Mouse (Mus musculus): ENCODE data around the gene Atp2b2. TPM values are rescaled to one million over a fixed set of nuclear protein-coding genes. Genes with fewer than 3 reads are reported as not detected.

Gene Atp2b2
- polyA plus RNA-seq, 1 experiment from 2014 or later = 37.9 TPM

- Histone ChIP-seq H3K9ac (replicated peaks) (no peak overlapping the region), H3K27me3 (replicated peaks) (no peaks in the 10 kb centered on the region), H3K36me3 (peaks cover 18% of the 10 kb centered on the region), H3K4me2 (no peak overlapping the region), H3K4me1 (no peaks in the 10 kb centered on the region), H3K27ac (replicated peaks) (no peak overlapping the region), H3K9me3 (replicated peaks) (no peaks in the 10 kb centered on the region), H3K4me3 (replicated peaks) (no peak overlapping the region)
- ATAC-seq (ENCODE audit: low FRiP score) = no peak
- WGBS = 94% methylated on average over 3 of the region's 3 CpGs
Measured at GRCm38 (mm10) chr6:113816690-113817089, 225.7 kb downstream of the Atp2b2 start.

GRCm38 (mm10) chr6:113811462-113811861 lies 231.0 kb downstream of the Atp2b2 start:
- 54% methylated on average over 1 of the region's 1 CpGs for WGBS

GRCm38 (mm10) chr6:113810667-113811066 lies 231.7 kb downstream of the Atp2b2 start:
- H3K9me3 ChIP-seq (replicated peaks) = peaks cover 7% of the 10 kb centered on the region; the same call in 1 of the 2 replicates
- H3K9ac ChIP-seq (replicated peaks) = no peak overlapping the region
- WGBS = 79% methylated on average over 4 of the region's 4 CpGs
- H3K36me3 ChIP-seq = peaks cover 56% of the 10 kb centered on the region
- H3K27me3 ChIP-seq (replicated peaks) = no peaks in the 10 kb centered on the region
- no peak overlapping the region for H3K4me2 ChIP-seq
- ATAC-seq (ENCODE audit: low FRiP score) = no peak
- H3K4me1 ChIP-seq = no peaks in the 10 kb centered on the region
- no peak overlapping the region for H3K27ac ChIP-seq (replicated peaks)
- no peak overlapping the region for H3K4me3 ChIP-seq (replicated peaks)

More at GRCm38 (mm10) chr6:113811462-113811861, 231.0 kb downstream of the Atp2b2 start:
- Histone ChIP-seq H3K4me3 (replicated peaks) (no peak overlapping the region), H3K27me3 (replicated peaks) (no peaks in the 10 kb centered on the region), H3K27ac (replicated peaks) (no peak overlapping the region), H3K4me2 (no peak overlapping the region), H3K4me1 (no peaks in the 10 kb centered on the region), H3K9ac (replicated peaks) (no peak overlapping the region), H3K36me3 (peaks cover 51% of the 10 kb centered on the region), H3K9me3 (replicated peaks) (peaks cover 2% of the 10 kb centered on the region; the same call in 1 of the 2 replicates)
- no peak for ATAC-seq (ENCODE audit: low FRiP score)

- Histone ChIP-seq H3K4me3 (replicated peaks) (no peak overlapping the region), H3K4me1 (no peaks in the 10 kb centered on the region), H3K27me3 (replicated peaks) (no peaks in the 10 kb centered on the region), H3K27ac (replicated peaks) (no peak overlapping the region), H3K9ac (replicated peaks) (no peak overlapping the region), H3K4me2 (no peak overlapping the region), H3K36me3 (peaks cover 72% of the 10 kb centered on the region), H3K9me3 (replicated peaks) (peaks cover 15% of the 10 kb centered on the region; the same call in 1 of the 2 replicates)
- WGBS = 75% methylated on average over 5 of the region's 5 CpGs
- ATAC-seq (ENCODE audit: low FRiP score) = no peak
Measured at GRCm38 (mm10) chr6:113806241-113806640, 236.2 kb downstream of the Atp2b2 start.

GRCm38 (mm10) chr6:113801233-113801632 lies 241.2 kb downstream of the Atp2b2 start:
- H3K4me3 ChIP-seq (replicated peaks) = no peak overlapping the region
- peaks cover 10% of the 10 kb centered on the region; the same call in 1 of the 2 replicates for H3K9me3 ChIP-seq (replicated peaks)
- H3K9ac ChIP-seq (replicated peaks) = no peak overlapping the region
- no peak overlapping the region for H3K27ac ChIP-seq (replicated peaks)
- no peak for ATAC-seq (ENCODE audit: low FRiP score)
- H3K27me3 ChIP-seq (replicated peaks) = 0 out of 2 replicates have a peak, but pooled peaks cover 3% of the 10 kb centered on the region
- peaks cover 47% of the 10 kb centered on the region for H3K36me3 ChIP-seq
- H3K4me1 ChIP-seq = peaks cover 31% of the 10 kb centered on the region
- H3K4me2 ChIP-seq = no peak overlapping the region

GRCm38 (mm10) chr6:113799915-113800314 lies 242.5 kb downstream of the Atp2b2 start:
- H3K4me3 ChIP-seq (replicated peaks) = no peak overlapping the region
- peaks cover 44% of the 10 kb centered on the region for H3K4me1 ChIP-seq
- peaks cover 34% of the 10 kb centered on the region for H3K36me3 ChIP-seq
- no peak overlapping the region for H3K4me2 ChIP-seq
- H3K9me3 ChIP-seq (replicated peaks) = peaks cover under 1% of the 10 kb centered on the region; the same call in 1 of the 2 replicates
- WGBS = 58% methylated on average over 3 of the region's 3 CpGs
- peak overlapping the region; percentile 63; the same call in 1 of the 2 replicates for H3K27ac ChIP-seq (replicated peaks)
- no peak overlapping the region for H3K9ac ChIP-seq (replicated peaks)
- H3K27me3 ChIP-seq (replicated peaks) = 0 out of 2 replicates have a peak, but pooled peaks cover 3% of the 10 kb centered on the region
- ATAC-seq (ENCODE audit: low FRiP score) = no peak

GRCm38 (mm10) chr6:113799349-113799748 lies 243.1 kb downstream of the Atp2b2 start:
- Histone ChIP-seq H3K4me1 (peaks cover 49% of the 10 kb centered on the region), H3K9ac (replicated peaks) (no peak overlapping the region), H3K27ac (replicated peaks) (peak overlapping the region; percentile 63; the same call in 1 of the 2 replicates), H3K4me3 (replicated peaks) (no peak overlapping the region), H3K4me2 (no peak overlapping the region), H3K36me3 (peaks cover 28% of the 10 kb centered on the region), H3K9me3 (replicated peaks) (no peaks in the 10 kb centered on the region), H3K27me3 (replicated peaks) (0 out of 2 replicates have a peak, but pooled peaks cover 3% of the 10 kb centered on the region)
- 15% methylated on average over 9 of the region's 9 CpGs for WGBS
- ATAC-seq (ENCODE audit: low FRiP score) = peak; percentile 82

- H3K36me3 ChIP-seq = peaks cover 24% of the 10 kb centered on the region
- H3K9me3 ChIP-seq (replicated peaks) = no peaks in the 10 kb centered on the region
- 20% methylated on average over 2 of the region's 2 CpGs for WGBS
- no peak overlapping the region for H3K4me2 ChIP-seq
- no peak overlapping the region for H3K9ac ChIP-seq (replicated peaks)
- H3K4me1 ChIP-seq = peaks cover 50% of the 10 kb centered on the region
- H3K4me3 ChIP-seq (replicated peaks) = no peak overlapping the region
- H3K27ac ChIP-seq (replicated peaks) = peak overlapping the region; percentile 63
- H3K27me3 ChIP-seq (replicated peaks) = 0 out of 2 replicates have a peak, but pooled peaks cover 3% of the 10 kb centered on the region
- no peak for ATAC-seq (ENCODE audit: low FRiP score)
Measured at GRCm38 (mm10) chr6:113798921-113799320, 243.5 kb downstream of the Atp2b2 start.

- 0 out of 2 replicates have a peak, but pooled peaks cover 3% of the 10 kb centered on the region for H3K27me3 ChIP-seq (replicated peaks)
- H3K27ac ChIP-seq (replicated peaks) = peak overlapping the region; percentile 58
- peaks cover 33% of the 10 kb centered on the region for H3K36me3 ChIP-seq
- no peaks in the 10 kb centered on the region for H3K9me3 ChIP-seq (replicated peaks)
- 4% methylated on average over 4 of the region's 4 CpGs for WGBS
- peak; percentile 22; the same call in 1 of the 2 replicates for ATAC-seq (ENCODE audit: low FRiP score)
- no peak overlapping the region for H3K9ac ChIP-seq (replicated peaks)
- no peak overlapping the region for H3K4me2 ChIP-seq
- no peak overlapping the region for H3K4me3 ChIP-seq (replicated peaks)
- peaks cover 50% of the 10 kb centered on the region for H3K4me1 ChIP-seq
Measured at GRCm38 (mm10) chr6:113795241-113795702, 247.1 kb downstream of the Atp2b2 start.

GRCm38 (mm10) chr6:113792368-113792767 lies 250.0 kb downstream of the Atp2b2 start:
- Histone ChIP-seq H3K9me3 (replicated peaks) (no peaks in the 10 kb centered on the region), H3K27ac (replicated peaks) (no peak overlapping the region), H3K4me2 (no peak overlapping the region), H3K27me3 (replicated peaks) (no peaks in the 10 kb centered on the region), H3K4me3 (replicated peaks) (no peak overlapping the region), H3K9ac (replicated peaks) (no peak overlapping the region), H3K4me1 (peaks cover 27% of the 10 kb centered on the region), H3K36me3 (peaks cover 46% of the 10 kb centered on the region)
- ATAC-seq (ENCODE audit: low FRiP score) = no peak
- WGBS = 84% methylated on average over 5 of the region's 5 CpGs

- no peaks in the 10 kb centered on the region for H3K9me3 ChIP-seq (replicated peaks)
- ATAC-seq (ENCODE audit: low FRiP score) = no peak
- H3K4me2 ChIP-seq = no peak overlapping the region
- H3K27me3 ChIP-seq (replicated peaks) = no peaks in the 10 kb centered on the region
- peaks cover 17% of the 10 kb centered on the region for H3K4me1 ChIP-seq
- WGBS = 86% methylated on average over 8 of the region's 8 CpGs
- no peak overlapping the region for H3K27ac ChIP-seq (replicated peaks)
- no peak overlapping the region for H3K4me3 ChIP-seq (replicated peaks)
- H3K36me3 ChIP-seq = peaks cover 42% of the 10 kb centered on the region
- no peak overlapping the region for H3K9ac ChIP-seq (replicated peaks)
Measured at GRCm38 (mm10) chr6:113791012-113791411, 251.4 kb downstream of the Atp2b2 start.

- Histone ChIP-seq H3K36me3 (peaks cover 43% of the 10 kb centered on the region), H3K4me3 (replicated peaks) (no peak overlapping the region), H3K9ac (replicated peaks) (no peak overlapping the region), H3K9me3 (replicated peaks) (no peaks in the 10 kb centered on the region), H3K27me3 (replicated peaks) (no peaks in the 10 kb centered on the region), H3K4me2 (no peak overlapping the region), H3K27ac (replicated peaks) (no peak overlapping the region), H3K4me1 (no peaks in the 10 kb centered on the region)
- 44% methylated on average over 6 of the region's 6 CpGs for WGBS
- no peak for ATAC-seq (ENCODE audit: low FRiP score)
Measured at GRCm38 (mm10) chr6:113787459-113787968, 254.9 kb downstream of the Atp2b2 start.
